Mouse (Mus musculus): ENCODE measurements around the gene Edc4. TPM values are rescaled to one million over a fixed set of nuclear protein-coding genes. Genes with fewer than 3 reads are reported as not detected.
"Not testable (repeated sequence)": the region's sequence is repeated elsewhere in the genome, so short reads cannot be mapped to it uniquely, and the experiment has no call there.

Gene Edc4
- polyA plus RNA-seq (2014; fragmentation: Nextera tagmentation; extraction: Ambion mirVana) = 22.2 and 29.7 TPM in 2 replicates

- peak; percentile 75 for ATAC-seq (replicated peaks; ENCODE audit: insufficient number of reproducible peaks, low FRiP score, low TSS enrichment)
- Histone ChIP-seq H3K36me3 (ENCODE audit: control insufficient read depth, insufficient read depth, low read length) (peaks cover 28% of the 10 kb centered on the region), H3K27ac (ENCODE audit: low read depth, low read length) (peak within 1 kb of the TSS; percentile 25; the same call in 1 of the 2 replicates), H3K4me3 (ENCODE audit: low read depth, low read length) (peak within 1 kb of the TSS; percentile 76), H3K4me1 (ENCODE audit: control insufficient read depth, insufficient read depth, low read length) (peaks cover 13% of the 10 kb centered on the region), H3K9me3 (replicated peaks; ENCODE audit: control insufficient read depth, low read length) (no peaks in the 10 kb centered on the region), H3K9ac (ENCODE audit: low read depth, low read length) (peak within 1 kb of the TSS; percentile 88), H3K4me2 (peak within 1 kb of the TSS; percentile 81), H3K27me3 (ENCODE audit: control insufficient read depth, insufficient read depth, low read length) (no peaks in the 10 kb centered on the region)
- under 1% methylated on average over 45 of the region's 45 CpGs for WGBS (ENCODE audit: insufficient replicate concordance)
These were observed at the start of gene Edc4 for GRCm38 (mm10) chr8:105880754-105881520. TSS of gene Edc4 (plus strand) at chr8:105880881.

- 73% methylated on average over 2 of the region's 2 CpGs for WGBS (ENCODE audit: insufficient replicate concordance)
- ATAC-seq (replicated peaks; ENCODE audit: insufficient number of reproducible peaks, low FRiP score, low TSS enrichment); H3K4me1 ChIP-seq (ENCODE audit: control insufficient read depth, insufficient read depth, low read length); H3K36me3 ChIP-seq (ENCODE audit: control insufficient read depth, insufficient read depth, low read length); H3K27ac ChIP-seq (ENCODE audit: low read depth, low read length); H3K4me2 ChIP-seq; H3K27me3 ChIP-seq (ENCODE audit: control insufficient read depth, insufficient read depth, low read length); H3K4me3 ChIP-seq (ENCODE audit: low read depth, low read length); H3K9me3 ChIP-seq (replicated peaks; ENCODE audit: control insufficient read depth, low read length); H3K9ac ChIP-seq (ENCODE audit: low read depth, low read length): not testable (repeated sequence)
These were observed 46.9 kb upstream of the Edc4 start for GRCm38 (mm10) chr8:105833740-105834139.

- ATAC-seq (replicated peaks; ENCODE audit: insufficient number of reproducible peaks, low FRiP score, low TSS enrichment) = no peak
- Histone ChIP-seq H3K27ac (ENCODE audit: low read depth, low read length) (no peak overlapping the region), H3K27me3 (ENCODE audit: control insufficient read depth, insufficient read depth, low read length) (no peaks in the 10 kb centered on the region)
These were observed 45.4 kb upstream of the Edc4 start for GRCm38 (mm10) chr8:105835318-105835717.

GRCm38 (mm10) chr8:105836991-105837390 is 43.7 kb upstream of the Edc4 start:
- WGBS (ENCODE audit: insufficient replicate concordance) = 83% methylated on average over 6 of the region's 6 CpGs
- H3K9ac ChIP-seq (ENCODE audit: low read depth, low read length) = no peak overlapping the region
- H3K27ac ChIP-seq (ENCODE audit: low read depth, low read length) = no peak overlapping the region
- H3K36me3 ChIP-seq (ENCODE audit: control insufficient read depth, insufficient read depth, low read length) = no peaks in the 10 kb centered on the region
- no peak overlapping the region for H3K4me3 ChIP-seq (ENCODE audit: low read depth, low read length)
- H3K4me1 ChIP-seq (ENCODE audit: control insufficient read depth, insufficient read depth, low read length) = no peaks in the 10 kb centered on the region
- no peaks in the 10 kb centered on the region for H3K27me3 ChIP-seq (ENCODE audit: control insufficient read depth, insufficient read depth, low read length)
- H3K9me3 ChIP-seq (replicated peaks; ENCODE audit: control insufficient read depth, low read length) = no peaks in the 10 kb centered on the region
- no peak for ATAC-seq (replicated peaks; ENCODE audit: insufficient number of reproducible peaks, low FRiP score, low TSS enrichment)
- H3K4me2 ChIP-seq = no peak overlapping the region

More at GRCm38 (mm10) chr8:105835318-105835717, 45.4 kb upstream of the Edc4 start:
- Histone ChIP-seq H3K9ac (ENCODE audit: low read depth, low read length) (no peak overlapping the region), H3K36me3 (ENCODE audit: control insufficient read depth, insufficient read depth, low read length) (no peaks in the 10 kb centered on the region), H3K4me2 (no peak overlapping the region), H3K4me3 (ENCODE audit: low read depth, low read length) (no peak overlapping the region), H3K9me3 (replicated peaks; ENCODE audit: control insufficient read depth, low read length) (no peaks in the 10 kb centered on the region), H3K4me1 (ENCODE audit: control insufficient read depth, insufficient read depth, low read length) (no peaks in the 10 kb centered on the region)
- WGBS (ENCODE audit: insufficient replicate concordance) = 28% methylated on average over 11 of the region's 11 CpGs

GRCm38 (mm10) chr8:105839209-105839608 is 41.5 kb upstream of the Edc4 start:
- no peak for ATAC-seq (replicated peaks; ENCODE audit: insufficient number of reproducible peaks, low FRiP score, low TSS enrichment)
- H3K27me3 ChIP-seq (ENCODE audit: control insufficient read depth, insufficient read depth, low read length) = no peaks in the 10 kb centered on the region
- no peaks in the 10 kb centered on the region for H3K9me3 ChIP-seq (replicated peaks; ENCODE audit: control insufficient read depth, low read length)
- H3K4me1 ChIP-seq (ENCODE audit: control insufficient read depth, insufficient read depth, low read length) = no peaks in the 10 kb centered on the region
- no peak overlapping the region for H3K27ac ChIP-seq (ENCODE audit: low read depth, low read length)
- H3K4me2 ChIP-seq = no peak overlapping the region
- WGBS (ENCODE audit: insufficient replicate concordance) = 89% methylated on average over 5 of the region's 5 CpGs
- H3K4me3 ChIP-seq (ENCODE audit: low read depth, low read length) = no peak overlapping the region
- H3K36me3 ChIP-seq (ENCODE audit: control insufficient read depth, insufficient read depth, low read length) = peaks cover 6% of the 10 kb centered on the region
- no peak overlapping the region for H3K9ac ChIP-seq (ENCODE audit: low read depth, low read length)

GRCm38 (mm10) chr8:105846678-105847077 is 34.0 kb upstream of the Edc4 start:
- Histone ChIP-seq H3K9me3 (replicated peaks; ENCODE audit: control insufficient read depth, low read length) (no peaks in the 10 kb centered on the region), H3K4me1 (ENCODE audit: control insufficient read depth, insufficient read depth, low read length) (peaks cover 6% of the 10 kb centered on the region), H3K9ac (ENCODE audit: low read depth, low read length) (peak overlapping the region; percentile 34; the same call in 1 of the 2 replicates), H3K27me3 (ENCODE audit: control insufficient read depth, insufficient read depth, low read length) (no peaks in the 10 kb centered on the region), H3K27ac (ENCODE audit: low read depth, low read length) (peak overlapping the region; percentile 62; the same call in 1 of the 2 replicates), H3K4me2 (no peak overlapping the region), H3K4me3 (ENCODE audit: low read depth, low read length) (no peak overlapping the region), H3K36me3 (ENCODE audit: control insufficient read depth, insufficient read depth, low read length) (peaks cover 37% of the 10 kb centered on the region)
- 75% methylated on average over 11 of the region's 11 CpGs for WGBS (ENCODE audit: insufficient replicate concordance)
- 0 out of 2 replicates have a peak, but pooled peaks have one; percentile 9 for ATAC-seq (replicated peaks; ENCODE audit: insufficient number of reproducible peaks, low FRiP score, low TSS enrichment)

GRCm38 (mm10) chr8:105850014-105850413 is 30.7 kb upstream of the Edc4 start:
- Histone ChIP-seq H3K27ac (ENCODE audit: low read depth, low read length) (no peak overlapping the region), H3K9me3 (replicated peaks; ENCODE audit: control insufficient read depth, low read length) (no peaks in the 10 kb centered on the region), H3K27me3 (ENCODE audit: control insufficient read depth, insufficient read depth, low read length) (no peaks in the 10 kb centered on the region), H3K36me3 (ENCODE audit: control insufficient read depth, insufficient read depth, low read length) (peaks cover 23% of the 10 kb centered on the region), H3K9ac (ENCODE audit: low read depth, low read length) (no peak overlapping the region), H3K4me3 (ENCODE audit: low read depth, low read length) (no peak overlapping the region), H3K4me2 (no peak overlapping the region; the same call in 1 of the 2 replicates), H3K4me1 (ENCODE audit: control insufficient read depth, insufficient read depth, low read length) (peaks cover 6% of the 10 kb centered on the region)
- 82% methylated on average over 4 of the region's 4 CpGs for WGBS (ENCODE audit: insufficient replicate concordance)
- ATAC-seq (replicated peaks; ENCODE audit: insufficient number of reproducible peaks, low FRiP score, low TSS enrichment) = no peak

GRCm38 (mm10) chr8:105850611-105851010 is 30.1 kb upstream of the Edc4 start:
- Histone ChIP-seq H3K9me3 (replicated peaks; ENCODE audit: control insufficient read depth, low read length) (no peaks in the 10 kb centered on the region), H3K36me3 (ENCODE audit: control insufficient read depth, insufficient read depth, low read length) (peaks cover 19% of the 10 kb centered on the region), H3K9ac (ENCODE audit: low read depth, low read length) (peak overlapping the region; percentile 24; the same call in 1 of the 2 replicates), H3K27ac (ENCODE audit: low read depth, low read length) (no peak overlapping the region), H3K4me3 (ENCODE audit: low read depth, low read length) (peak overlapping the region; percentile 24), H3K4me2 (peak overlapping the region; percentile 57), H3K4me1 (ENCODE audit: control insufficient read depth, insufficient read depth, low read length) (peaks cover 8% of the 10 kb centered on the region), H3K27me3 (ENCODE audit: control insufficient read depth, insufficient read depth, low read length) (no peaks in the 10 kb centered on the region)
- ATAC-seq (replicated peaks; ENCODE audit: insufficient number of reproducible peaks, low FRiP score, low TSS enrichment) = no peak
- WGBS (ENCODE audit: insufficient replicate concordance) = 83% methylated on average over 7 of the region's 7 CpGs
